Mouse (Mus musculus) limb, embryonic 13.5 days (tissue): ENCODE results near the gene Gm21969. TPM values are rescaled to one million over a fixed set of nuclear protein-coding genes. Genes with fewer than 3 reads are reported as not detected.

Experiments
- ATAC-seq: fragments of 200-750 bp; cut with Nextera tagmentation; 2 replicates; pipeline ENCODE4 v1.8.0; 2017; ENCODE audit warnings: low read depth, moderate number of reproducible peaks, moderate TSS enrichment; ENCODE audit not compliant: low FRiP score
- H3K27ac ChIP-seq: fragments of 300-500 bp; sonication (generic); 2 replicates; pipeline ENCODE4 v1.5.1; 2015; ENCODE audit warnings: inconsistent platforms, mild to moderate bottlenecking, moderate library complexity
- H3K27me3 ChIP-seq: fragments of 300-500 bp; sonication (generic); 2 replicates; pipeline ENCODE4 v1.6.1; 2015; ENCODE audit warnings: mild to moderate bottlenecking, inconsistent platforms
- H3K36me3 ChIP-seq: fragments of 300-500 bp; sonication (generic); 2 replicates; pipeline ENCODE4 v1.6.1; 2015; ENCODE audit warnings: inconsistent platforms, mild to moderate bottlenecking, moderate library complexity
- H3K4me1 ChIP-seq: fragments of 300-500 bp; sonication (generic); 2 replicates; pipeline ENCODE4 v1.6.1; 2015; ENCODE audit warnings: inconsistent platforms
- H3K4me2 ChIP-seq: fragments of 300-500 bp; sonication (generic); replicated peaks from 2 replicates; pipeline ENCODE4 v1.6.1; 2015; ENCODE audit warnings: inconsistent platforms, mild to moderate bottlenecking, moderate library complexity
- H3K4me3 ChIP-seq: fragments of 300-500 bp; sonication (generic); 2 replicates; pipeline ENCODE4 v1.5.1; 2015; ENCODE audit warnings: moderate library complexity, mild to moderate bottlenecking, inconsistent platforms
- H3K9ac ChIP-seq: fragments of 300-500 bp; sonication (generic); 2 replicates; pipeline ENCODE4 v1.6.1; 2015; ENCODE audit warnings: mild to moderate bottlenecking, inconsistent platforms
- H3K9me3 ChIP-seq: fragments of 300-500 bp; sonication (generic); 2 replicates; pipeline ENCODE4 v1.6.1; 2016; ENCODE audit warnings: inconsistent platforms
- whole genome bisulfite sequencing: fragments of 180-500 bp; shearing (Covaris S2); methylation state at CpG from one replicate; pipeline ENCODE4 v1.1.7; 2015; 5-methylcytosine and 5-hydroxymethylcytosine counted together
- polyA plus RNA-seq: library from polyadenylated mRNA; unstranded; fragments of >200 nt; fragmentation: Nextera tagmentation; extraction: Ambion mirVana; gene quantifications from 2 replicates; pipeline ENCODE4 v1.2.1, GENCODE M21; 2015

The Gm21969 gene
- polyA plus RNA-seq, 1 experiment from 2014 or later: not detected

DNA sequence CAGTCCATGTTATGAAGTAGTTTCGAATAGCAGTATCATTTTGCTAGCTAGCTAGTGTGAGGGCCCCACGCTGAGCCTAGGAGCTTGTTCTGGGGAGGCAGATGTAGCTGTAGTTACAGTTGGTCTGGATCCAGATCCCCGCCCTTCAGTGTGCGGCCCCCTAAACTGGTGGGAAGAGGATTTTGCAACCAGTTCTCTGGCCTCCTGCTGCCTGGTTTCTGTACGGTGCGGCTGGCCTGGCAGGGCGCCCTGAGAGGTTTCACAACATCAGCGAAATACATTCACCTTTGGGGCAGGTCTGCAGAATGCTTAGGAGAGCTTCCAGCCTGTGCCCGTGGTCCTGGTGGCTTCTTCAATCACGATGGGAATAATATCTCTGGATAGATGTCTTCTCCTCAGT, 21.7 kb downstream of the Gm21969 start:
- H3K4me3 ChIP-seq: no peak overlapping the region
- WGBS: 75% methylated on average over 10 of the region's 10 CpGs
- no peak overlapping the region; the same call in 1 of the 2 replicates for H3K9ac ChIP-seq
- no peak for ATAC-seq
- H3K36me3 ChIP-seq: no peaks in the 10 kb centered on the region
- H3K9me3 ChIP-seq: no peaks in the 10 kb centered on the region
- H3K27ac ChIP-seq: no peak overlapping the region
- H3K4me1 ChIP-seq: peaks cover 22% of the 10 kb centered on the region
- H3K4me2 ChIP-seq: peak overlapping the region; percentile 88
- no peaks in the 10 kb centered on the region for H3K27me3 ChIP-seq

DNA sequence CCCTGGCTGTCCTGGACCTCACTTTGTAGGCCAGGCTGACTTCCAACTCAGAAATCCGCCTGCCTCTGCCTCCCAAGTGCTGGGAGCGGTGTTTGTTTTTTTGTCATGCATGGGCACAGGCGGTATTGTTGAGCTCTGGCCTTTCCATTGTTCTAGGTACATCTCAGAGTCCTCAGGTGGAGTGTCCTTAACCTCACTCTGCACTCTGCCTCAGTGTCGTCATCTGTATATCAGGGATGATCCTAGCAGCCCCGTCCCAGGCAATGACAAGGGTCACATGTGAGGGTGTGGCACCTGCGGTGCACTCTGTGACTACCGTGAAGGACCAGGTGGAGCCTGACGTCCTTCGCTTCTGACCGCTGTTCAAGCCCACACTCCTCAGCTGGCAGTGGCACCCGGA, 24.4 kb downstream of the Gm21969 start:
- no peak overlapping the region for H3K27ac ChIP-seq
- H3K9ac ChIP-seq: no peak overlapping the region
- H3K4me3 ChIP-seq: no peak overlapping the region
- H3K36me3 ChIP-seq: no peaks in the 10 kb centered on the region
- 93% methylated on average over 11 of the region's 11 CpGs for WGBS
- no peak overlapping the region for H3K4me2 ChIP-seq
- no peaks in the 10 kb centered on the region for H3K27me3 ChIP-seq
- no peak for ATAC-seq
- no peaks in the 10 kb centered on the region for H3K9me3 ChIP-seq
- peaks cover 19% of the 10 kb centered on the region for H3K4me1 ChIP-seq

DNA sequence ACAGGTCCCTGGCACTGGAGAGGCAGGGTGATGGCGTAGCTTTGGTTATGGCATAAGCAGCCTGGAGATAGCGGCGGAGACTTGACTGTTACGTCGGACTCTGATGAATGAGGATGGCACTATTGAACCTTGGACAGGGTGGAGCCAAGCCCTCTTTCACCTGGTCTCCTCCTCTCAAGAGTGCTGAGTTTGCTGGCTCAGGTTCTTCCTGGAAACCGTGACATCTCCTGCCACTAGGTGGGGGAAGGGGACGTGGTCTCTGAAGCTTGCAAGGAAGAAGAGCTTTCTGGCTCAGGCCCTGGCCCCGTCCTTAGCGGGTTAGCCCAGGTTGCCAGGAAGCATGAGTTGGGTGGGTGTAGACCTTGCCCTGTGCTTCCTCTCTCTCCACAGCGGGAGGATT, 27.2 kb downstream of the Gm21969 start:
- Histone ChIP-seq H3K27ac (no peak overlapping the region), H3K9ac (no peak overlapping the region), H3K4me3 (no peak overlapping the region), H3K27me3 (no peaks in the 10 kb centered on the region), H3K9me3 (no peaks in the 10 kb centered on the region), H3K36me3 (no peaks in the 10 kb centered on the region; the same call in 1 of the 2 replicates), H3K4me2 (no peak overlapping the region), H3K4me1 (peaks cover 4% of the 10 kb centered on the region)
- ATAC-seq: no peak; the same call in 1 of the 2 replicates
- WGBS: 74% methylated on average over 10 of the region's 10 CpGs

DNA sequence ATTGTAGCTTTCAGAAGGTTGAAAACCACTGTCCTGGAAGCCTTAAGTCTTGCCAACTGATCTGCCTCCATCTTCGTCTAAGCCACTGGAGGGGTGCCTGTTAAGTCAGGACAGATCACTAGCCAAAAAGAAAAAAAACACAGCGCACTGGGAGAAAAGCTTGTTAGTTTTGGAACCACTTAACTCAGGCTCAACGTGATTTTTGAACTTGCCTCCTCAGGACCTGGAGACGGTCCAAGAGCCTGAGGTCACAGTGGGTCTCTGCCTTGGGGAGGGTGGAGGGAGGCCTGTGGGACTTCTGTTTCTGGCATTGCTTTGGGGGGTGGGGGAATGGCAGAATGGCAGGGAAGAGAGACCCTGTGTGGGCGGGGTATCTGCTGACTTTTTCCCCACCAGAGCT, 28.2 kb downstream of the Gm21969 start:
- H3K4me3 ChIP-seq: no peak overlapping the region
- no peak overlapping the region for H3K27ac ChIP-seq
- peaks cover 3% of the 10 kb centered on the region for H3K36me3 ChIP-seq
- 63% methylated on average over 5 of the region's 5 CpGs for WGBS
- no peak for ATAC-seq
- H3K27me3 ChIP-seq: no peaks in the 10 kb centered on the region
- peaks cover 8% of the 10 kb centered on the region for H3K4me1 ChIP-seq
- no peak overlapping the region for H3K4me2 ChIP-seq
- H3K9me3 ChIP-seq: no peaks in the 10 kb centered on the region
- no peak overlapping the region for H3K9ac ChIP-seq

DNA sequence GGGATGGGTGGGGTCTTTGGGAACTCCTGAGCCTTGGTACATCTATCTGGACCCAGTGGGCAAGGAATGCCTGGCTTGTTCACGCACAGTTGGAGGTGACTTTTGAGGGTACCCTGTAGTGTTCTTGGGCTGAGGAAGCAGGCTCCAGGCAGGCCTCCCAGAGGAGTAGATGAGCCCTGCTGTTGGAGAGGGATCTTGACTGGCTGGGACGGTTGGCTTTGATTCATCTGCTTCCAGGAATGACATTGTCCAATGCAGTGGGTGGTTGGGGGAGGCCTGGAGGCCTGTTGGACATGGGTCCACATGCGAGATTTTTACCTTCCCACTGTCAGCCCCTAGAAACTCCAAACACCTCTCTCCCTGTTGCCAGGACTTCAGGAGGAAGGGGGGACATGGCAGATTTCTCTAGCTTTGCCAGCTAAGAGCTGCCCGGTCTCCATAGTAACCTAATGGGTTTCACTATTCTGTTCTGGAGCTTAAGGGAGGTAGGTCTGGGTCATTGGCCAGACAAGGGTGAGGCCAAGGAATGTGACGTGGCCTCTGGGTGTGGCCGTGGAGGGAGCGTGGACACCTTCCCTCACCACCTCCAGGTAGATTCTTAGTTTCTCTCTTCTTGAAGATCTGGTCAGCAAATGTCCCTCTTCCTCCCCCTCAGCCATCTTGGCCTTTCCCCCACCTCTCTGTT, 28.7 kb downstream of the Gm21969 start:
- H3K4me2 ChIP-seq: no peak overlapping the region
- no peak overlapping the region for H3K9ac ChIP-seq
- H3K27ac ChIP-seq: no peak overlapping the region
- H3K36me3 ChIP-seq: peaks cover 3% of the 10 kb centered on the region
- no peaks in the 10 kb centered on the region for H3K27me3 ChIP-seq
- no peak overlapping the region for H3K4me3 ChIP-seq
- 90% methylated on average over 7 of the region's 7 CpGs for WGBS
- ATAC-seq: no peak
- no peaks in the 10 kb centered on the region for H3K9me3 ChIP-seq
- peaks cover 9% of the 10 kb centered on the region for H3K4me1 ChIP-seq

DNA sequence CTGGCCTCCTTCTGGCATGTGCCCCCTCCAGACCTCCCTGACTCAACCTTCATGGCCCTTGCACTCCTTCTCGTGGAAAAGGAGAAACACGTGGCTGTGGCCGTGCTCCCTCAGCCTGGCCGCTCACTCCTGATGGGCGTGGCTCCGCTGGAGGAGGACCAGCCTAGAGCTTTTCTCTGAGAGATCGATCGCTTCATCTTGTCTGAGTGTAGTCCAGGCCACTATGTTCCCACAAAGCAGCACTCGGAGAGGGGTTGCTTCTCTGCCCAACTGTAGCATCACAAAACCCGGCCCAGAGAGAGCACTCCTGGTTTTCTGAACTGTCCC, 29.2 kb downstream of the Gm21969 start:
- Histone ChIP-seq H3K4me3 (no peak overlapping the region), H3K9me3 (no peaks in the 10 kb centered on the region), H3K36me3 (peaks cover 3% of the 10 kb centered on the region), H3K27me3 (no peaks in the 10 kb centered on the region), H3K27ac (no peak overlapping the region), H3K4me2 (no peak overlapping the region), H3K9ac (no peak overlapping the region), H3K4me1 (peaks cover 9% of the 10 kb centered on the region)
- WGBS: 83% methylated on average over 10 of the region's 10 CpGs
- no peak for ATAC-seq

DNA sequence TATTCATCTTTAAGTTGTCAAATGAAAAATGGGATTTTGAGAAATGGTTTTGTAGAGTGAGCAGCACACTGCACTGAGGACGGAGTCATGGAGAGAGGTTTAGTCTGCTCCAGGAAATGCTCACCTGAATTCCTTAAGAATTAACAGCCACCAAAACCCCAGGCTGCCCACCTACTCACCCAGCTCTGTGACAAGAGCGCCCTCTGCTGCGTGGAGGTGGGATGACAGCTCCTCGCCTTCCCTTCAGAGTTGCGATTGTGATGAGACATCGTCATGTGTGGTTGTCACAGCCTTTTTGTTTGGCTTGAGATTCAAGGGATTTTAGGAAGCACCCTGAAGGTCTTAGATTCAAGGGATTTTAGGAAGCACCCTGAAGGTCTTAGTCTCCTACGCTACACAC, 33.4 kb downstream of the Gm21969 start:
- no peak overlapping the region for H3K4me2 ChIP-seq
- H3K9me3 ChIP-seq: no peaks in the 10 kb centered on the region

DNA sequence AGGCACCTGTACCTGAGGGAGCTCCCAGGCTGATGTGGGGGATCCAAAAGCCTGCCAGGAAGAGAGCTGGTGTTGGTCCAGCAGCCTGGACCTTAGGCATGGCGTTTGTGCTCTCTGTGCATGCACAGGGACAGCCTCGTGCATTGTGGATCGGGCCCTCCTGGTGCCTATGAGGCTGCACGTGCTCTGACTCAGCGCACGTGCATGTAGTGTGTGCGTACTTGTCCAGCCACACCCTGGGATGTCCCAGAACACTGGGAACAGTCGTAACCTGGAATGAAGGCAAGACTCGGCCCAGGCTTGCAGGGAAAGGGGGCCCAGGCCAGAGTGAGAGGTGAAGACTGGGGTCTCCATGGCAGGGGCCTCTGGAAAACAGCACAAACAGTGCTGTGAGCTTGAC, 34.9 kb downstream of the Gm21969 start:
- Histone ChIP-seq H3K9ac (no peak overlapping the region), H3K27me3 (peaks cover 39% of the 10 kb centered on the region), H3K4me2 (no peak overlapping the region)

More for the DNA sequence above, 33.4 kb downstream of the Gm21969 start:
- Histone ChIP-seq H3K9ac (no peak overlapping the region), H3K4me3 (no peak overlapping the region), H3K27me3 (peaks cover 25% of the 10 kb centered on the region), H3K4me1 (peaks cover 18% of the 10 kb centered on the region), H3K27ac (no peak overlapping the region), H3K36me3 (peaks cover 10% of the 10 kb centered on the region)
- WGBS: 22% methylated on average over 7 of the region's 7 CpGs
- ATAC-seq: no peak

DNA sequence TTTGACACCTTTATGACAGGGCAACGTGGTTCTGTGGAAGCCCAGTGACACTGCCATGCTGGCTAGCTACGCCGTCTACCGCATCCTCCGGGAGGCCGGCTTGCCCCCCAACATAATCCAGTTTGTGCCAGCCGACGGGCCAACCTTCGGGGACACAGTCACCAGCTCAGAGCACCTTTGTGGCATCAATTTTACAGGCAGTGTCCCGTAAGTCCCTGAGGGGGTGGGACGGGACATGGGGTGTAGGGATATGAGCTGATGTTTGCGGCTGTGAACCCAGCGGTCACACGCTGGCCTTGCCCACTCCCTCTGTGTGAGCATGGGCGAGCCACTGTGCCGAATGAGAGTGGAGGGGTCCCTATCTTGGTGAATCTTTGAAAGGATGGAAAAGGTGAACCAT, 35.4 kb downstream of the Gm21969 start:
- H3K9me3 ChIP-seq: no peaks in the 10 kb centered on the region
- H3K27ac ChIP-seq: no peak overlapping the region
- H3K4me1 ChIP-seq: peaks cover 30% of the 10 kb centered on the region
- no peak overlapping the region for H3K4me2 ChIP-seq
- peaks cover 44% of the 10 kb centered on the region for H3K27me3 ChIP-seq
- no peak for ATAC-seq
- H3K9ac ChIP-seq: no peak overlapping the region
- no peak overlapping the region for H3K4me3 ChIP-seq
- peaks cover 10% of the 10 kb centered on the region for H3K36me3 ChIP-seq
- WGBS: 88% methylated on average over 16 of the region's 16 CpGs

More for the DNA sequence above, 34.9 kb downstream of the Gm21969 start:
- H3K36me3 ChIP-seq: peaks cover 10% of the 10 kb centered on the region
- no peaks in the 10 kb centered on the region for H3K9me3 ChIP-seq
- ATAC-seq: no peak
- no peak overlapping the region for H3K27ac ChIP-seq
- H3K4me3 ChIP-seq: no peak overlapping the region
- 87% methylated on average over 9 of the region's 9 CpGs for WGBS
- H3K4me1 ChIP-seq: peaks cover 30% of the 10 kb centered on the region

DNA sequence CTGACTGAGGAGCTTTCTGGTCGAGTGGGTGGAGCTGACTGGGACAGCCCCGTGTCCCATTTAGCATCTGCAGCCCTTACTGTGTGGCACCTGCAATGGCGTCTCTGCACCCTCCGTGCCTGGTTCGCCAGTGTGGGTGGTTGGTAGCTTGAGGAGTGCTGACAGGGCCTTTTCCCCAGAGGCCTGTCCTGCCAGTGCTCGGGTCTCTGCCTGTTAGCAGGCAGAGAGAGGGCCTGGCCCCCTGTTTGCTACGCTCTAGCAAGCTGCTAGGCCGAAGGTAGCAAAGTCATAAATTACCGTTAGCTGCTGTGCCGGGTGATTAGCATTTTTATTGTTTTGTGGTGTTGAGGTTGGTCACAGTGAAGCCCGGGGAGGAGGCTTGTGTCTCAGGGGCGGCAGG, 36.8 kb downstream of the Gm21969 start:
- Histone ChIP-seq H3K9ac (0 out of 2 replicates have a peak overlapping the region, but pooled peaks have one; percentile 0), H3K27ac (no peak overlapping the region), H3K27me3 (peaks cover 49% of the 10 kb centered on the region), H3K4me1 (peaks cover 30% of the 10 kb centered on the region), H3K4me3 (no peak overlapping the region), H3K4me2 (no peak overlapping the region), H3K36me3 (peaks cover 16% of the 10 kb centered on the region), H3K9me3 (no peaks in the 10 kb centered on the region)
- WGBS: 13% methylated on average over 12 of the region's 12 CpGs
- no peak for ATAC-seq

DNA sequence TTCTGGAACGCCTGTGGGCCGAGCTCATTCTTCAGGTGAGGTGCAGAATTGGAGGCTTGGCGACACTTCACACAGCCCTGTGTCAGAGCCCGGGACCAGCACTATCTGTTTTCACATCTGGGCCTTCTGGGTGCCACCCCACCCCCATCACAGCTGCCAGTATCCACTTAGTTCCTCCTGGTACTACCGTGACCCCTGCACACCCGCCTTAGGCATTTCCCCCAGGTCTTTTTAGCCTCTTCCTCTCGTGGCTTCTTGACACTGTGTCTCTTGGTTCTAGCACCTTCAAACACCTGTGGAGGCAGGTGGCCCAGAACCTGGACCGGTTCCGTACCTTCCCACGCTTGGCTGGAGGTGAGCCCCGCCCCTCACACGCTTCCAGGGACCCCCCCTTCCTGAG, 37.3 kb downstream of the Gm21969 start:
- H3K4me2 ChIP-seq: no peak overlapping the region
- WGBS: 47% methylated on average over 12 of the region's 12 CpGs
- H3K4me1 ChIP-seq: peaks cover 30% of the 10 kb centered on the region
- no peaks in the 10 kb centered on the region for H3K9me3 ChIP-seq
- ATAC-seq: no peak
- no peak overlapping the region for H3K4me3 ChIP-seq
- peaks cover 49% of the 10 kb centered on the region for H3K27me3 ChIP-seq
- 0 out of 2 replicates have a peak overlapping the region, but pooled peaks have one; percentile 0 for H3K9ac ChIP-seq
- H3K36me3 ChIP-seq: peaks cover 21% of the 10 kb centered on the region
- no peak overlapping the region for H3K27ac ChIP-seq

DNA sequence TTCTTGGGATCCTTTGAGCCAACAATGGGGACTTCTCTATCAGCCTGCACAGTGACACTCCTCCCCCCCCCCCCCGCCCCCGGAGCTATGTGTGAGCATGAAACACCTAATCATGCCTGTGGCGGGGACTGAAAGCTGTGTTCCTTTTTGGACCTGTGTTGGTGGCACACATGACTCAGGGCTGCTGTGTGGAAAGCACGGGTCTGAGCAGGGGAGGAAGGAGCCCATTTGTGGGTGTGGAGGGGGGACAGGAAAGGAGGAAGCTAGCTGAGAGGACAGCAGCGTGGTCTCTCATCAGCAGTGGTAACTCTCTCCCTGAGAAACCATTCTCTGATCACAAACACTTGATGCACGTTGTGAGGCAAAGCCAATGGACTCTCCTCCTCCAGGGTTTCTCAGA, 37.8 kb downstream of the Gm21969 start:
- no peaks in the 10 kb centered on the region for H3K9me3 ChIP-seq
- H3K4me3 ChIP-seq: no peak overlapping the region
- H3K9ac ChIP-seq: no peak overlapping the region
- peaks cover 30% of the 10 kb centered on the region for H3K4me1 ChIP-seq
- 51% methylated on average over 6 of the region's 6 CpGs for WGBS
- H3K27ac ChIP-seq: no peak overlapping the region
- H3K4me2 ChIP-seq: no peak overlapping the region
- peaks cover 49% of the 10 kb centered on the region for H3K27me3 ChIP-seq
- no peak for ATAC-seq
- H3K36me3 ChIP-seq: peaks cover 22% of the 10 kb centered on the region
